Mouse (Mus musculus) stomach, embryonic 15.5 days (tissue): ENCODE measurements around the gene Gm45062. TPM values are rescaled to one million over a fixed set of nuclear protein-coding genes. Genes with fewer than 3 reads are reported as not detected.

Experiments
- ATAC-seq: fragments of 200-750 bp; cut with Nextera tagmentation; 2 replicates; pipeline ENCODE4 v1.8.0; 2017; ENCODE audit warnings: low read depth, moderate number of reproducible peaks, moderate TSS enrichment; ENCODE audit not compliant: insufficient read depth, low FRiP score
- H3K27ac ChIP-seq: fragments of 300-500 bp; sonication (generic); 2 replicates; pipeline ENCODE4 v1.5.1; 2015; ENCODE audit warnings: mild to moderate bottlenecking, inconsistent platforms
- H3K27me3 ChIP-seq: fragments of 300-500 bp; sonication (generic); replicated peaks from 2 replicates; pipeline ENCODE4 v1.6.1; 2015; ENCODE audit warnings: inconsistent platforms
- H3K36me3 ChIP-seq: fragments of 300-500 bp; sonication (generic); 2 replicates; pipeline ENCODE4 v1.6.1; 2015; ENCODE audit warnings: inconsistent platforms
- H3K4me1 ChIP-seq: fragments of 300-500 bp; sonication (generic); 2 replicates; pipeline ENCODE4 v1.6.1; 2015; ENCODE audit warnings: inconsistent platforms
- H3K4me2 ChIP-seq: fragments of 300-500 bp; sonication (generic); 2 replicates; pipeline ENCODE4 v1.6.1; 2015; ENCODE audit warnings: mild to moderate bottlenecking, inconsistent platforms
- H3K4me3 ChIP-seq: fragments of 300-500 bp; sonication (generic); replicated peaks from 2 replicates; pipeline ENCODE4 v1.5.1; 2015; ENCODE audit warnings: inconsistent platforms
- H3K9ac ChIP-seq: fragments of 300-500 bp; sonication (generic); 2 replicates; pipeline ENCODE4 v1.6.1; 2015; ENCODE audit warnings: inconsistent platforms
- H3K9me3 ChIP-seq: fragments of 300-500 bp; sonication (generic); 2 replicates; pipeline ENCODE4 v1.6.1; 2016; ENCODE audit warnings: inconsistent platforms
- WGBS: fragments of 180-500 bp; shearing (Covaris S2); methylation state at CpG from one replicate; pipeline ENCODE4 v1.1.7; 2015; 5-methylcytosine and 5-hydroxymethylcytosine counted together
- polyA plus RNA-seq: library from polyadenylated mRNA; unstranded; fragments of >200 nt; fragmentation: Nextera tagmentation; extraction: Ambion mirVana; gene quantifications from 2 replicates; pipeline ENCODE4 v1.2.1, GENCODE M21; 2015

Gene Gm45062
- polyA plus RNA-seq, 1 experiment from 2014 or later, result 9.7 TPM

DNA sequence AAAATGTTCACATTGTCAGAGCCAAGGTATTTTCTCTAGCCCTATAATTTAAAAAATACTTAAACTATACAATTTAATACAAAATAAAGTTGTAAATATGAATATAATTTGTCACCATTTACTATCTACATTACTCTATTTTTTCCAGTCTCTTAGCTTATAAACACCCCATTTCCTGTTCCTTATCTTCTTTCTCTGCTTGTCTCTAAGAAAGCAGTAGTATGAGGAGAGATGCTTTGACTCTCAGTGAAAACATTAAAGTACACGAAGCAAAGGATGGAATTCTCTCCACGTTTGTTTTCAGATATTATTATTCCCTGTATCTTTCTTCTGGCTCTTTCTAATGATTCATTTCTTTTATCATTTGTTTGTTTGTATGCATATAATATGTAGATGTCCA lies 99.0 kb downstream of the Gm45062 start:
- H3K4me1 ChIP-seq, result no peaks in the 10 kb centered on the region

DNA sequence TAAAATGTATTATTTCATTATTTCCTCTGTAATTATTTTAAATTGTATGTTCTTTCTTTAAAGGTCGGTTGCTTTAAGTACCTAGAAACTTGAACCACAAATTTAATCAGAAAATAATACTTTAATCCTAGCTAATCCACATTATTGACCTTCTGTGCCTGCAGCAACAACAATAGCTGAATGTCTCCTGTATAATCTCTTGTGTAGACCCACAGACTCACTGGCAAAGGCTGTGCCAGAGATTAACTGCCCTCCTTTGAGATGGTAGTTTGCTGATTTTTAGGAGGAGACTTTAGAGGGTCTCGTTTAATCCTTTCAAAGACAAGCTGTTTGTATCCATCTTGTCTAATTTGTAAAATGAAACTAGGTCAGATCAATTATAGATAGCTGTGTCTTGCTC lies 99.5 kb downstream of the Gm45062 start:
- H3K9ac ChIP-seq, result no peak overlapping the region
- no peak overlapping the region for H3K4me2 ChIP-seq
- H3K9me3 ChIP-seq, result no peaks in the 10 kb centered on the region
- no peak overlapping the region for H3K27ac ChIP-seq
- no peaks in the 10 kb centered on the region for H3K36me3 ChIP-seq
- no peak overlapping the region for H3K4me3 ChIP-seq
- no peaks in the 10 kb centered on the region for H3K4me1 ChIP-seq
- no peak for ATAC-seq
- H3K27me3 ChIP-seq, result no peaks in the 10 kb centered on the region
- 75% methylated on average over 2 of the region's 2 CpGs for WGBS

More for the DNA sequence above, 99.0 kb downstream of the Gm45062 start:
- Histone ChIP-seq H3K9ac (no peak overlapping the region), H3K36me3 (no peaks in the 10 kb centered on the region), H3K4me2 (no peak overlapping the region), H3K4me3 (no peak overlapping the region), H3K27ac (no peak overlapping the region), H3K9me3 (no peaks in the 10 kb centered on the region), H3K27me3 (no peaks in the 10 kb centered on the region)
- no peak for ATAC-seq
- whole genome bisulfite sequencing, result 63% methylated on average over 2 of the region's 2 CpGs

DNA sequence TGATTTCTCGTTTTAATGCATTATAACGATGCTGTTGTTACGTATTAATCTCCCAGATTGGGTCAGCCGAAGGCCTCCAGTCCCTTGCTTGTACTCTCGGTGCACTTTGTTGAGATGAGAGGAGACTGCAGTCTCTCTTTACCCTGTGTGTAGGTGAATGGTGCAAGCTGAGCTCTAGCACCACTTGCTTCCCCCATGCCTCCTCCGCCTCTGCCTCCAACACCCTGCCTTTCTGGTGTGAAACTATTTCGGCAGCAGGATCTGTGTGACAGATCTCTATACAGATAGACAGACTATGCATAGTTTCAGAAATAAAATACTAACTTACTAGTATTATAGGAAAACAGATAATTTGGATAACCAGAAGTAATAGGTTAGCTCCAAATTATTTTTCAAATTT lies 101.6 kb downstream of the Gm45062 start:
- H3K27ac ChIP-seq, result no peak overlapping the region
- H3K4me3 ChIP-seq, result no peak overlapping the region
- no peak for ATAC-seq
- no peak overlapping the region for H3K9ac ChIP-seq
- H3K27me3 ChIP-seq, result no peaks in the 10 kb centered on the region
- no peaks in the 10 kb centered on the region for H3K9me3 ChIP-seq
- WGBS, result 88% methylated on average over 7 of the region's 7 CpGs
- H3K36me3 ChIP-seq, result no peaks in the 10 kb centered on the region
- no peak overlapping the region for H3K4me2 ChIP-seq
- no peaks in the 10 kb centered on the region for H3K4me1 ChIP-seq

DNA sequence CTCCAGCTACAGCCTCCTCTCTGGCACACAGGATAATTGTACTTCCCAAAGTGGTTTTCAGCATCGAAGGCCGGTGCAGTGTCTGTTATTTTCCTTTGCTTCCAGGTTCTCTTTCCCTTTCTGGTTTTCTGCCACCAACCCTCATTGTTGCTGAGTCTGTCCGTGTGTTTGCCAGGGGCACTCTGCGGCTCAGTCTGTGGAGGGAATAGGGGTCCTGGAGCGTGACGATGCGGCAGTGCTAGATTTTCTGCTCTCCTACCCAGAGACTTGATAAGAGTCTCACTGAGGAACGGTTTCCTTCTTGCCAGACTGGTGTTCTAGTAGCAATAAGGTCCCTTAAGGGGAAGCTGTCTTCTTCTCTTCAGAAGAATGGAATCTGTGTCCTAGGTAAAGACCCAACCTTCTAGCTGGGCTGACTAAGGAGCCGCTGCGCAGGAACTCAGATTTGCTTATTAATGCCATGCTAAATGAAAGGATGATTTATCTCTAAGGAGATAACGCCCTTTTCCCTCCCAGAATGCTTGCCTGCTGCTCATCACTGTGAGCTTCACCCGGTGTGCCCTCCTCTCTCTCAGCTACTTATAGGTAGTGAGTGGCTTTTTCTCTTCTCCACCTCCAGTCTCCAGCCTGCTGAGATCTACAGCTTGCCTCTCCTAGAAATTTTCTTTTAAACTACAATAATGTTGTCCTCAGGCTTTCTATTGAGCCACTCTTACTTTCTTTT lies 104.9 kb downstream of the Gm45062 start:
- Histone ChIP-seq H3K36me3 (no peaks in the 10 kb centered on the region), H3K27ac (no peak overlapping the region), H3K4me3 (no peak overlapping the region), H3K4me1 (no peaks in the 10 kb centered on the region), H3K9me3 (no peaks in the 10 kb centered on the region), H3K27me3 (no peaks in the 10 kb centered on the region), H3K9ac (no peak overlapping the region), H3K4me2 (no peak overlapping the region)
- 76% methylated on average over 12 of the region's 12 CpGs for whole genome bisulfite sequencing
- ATAC-seq, result no peak

DNA sequence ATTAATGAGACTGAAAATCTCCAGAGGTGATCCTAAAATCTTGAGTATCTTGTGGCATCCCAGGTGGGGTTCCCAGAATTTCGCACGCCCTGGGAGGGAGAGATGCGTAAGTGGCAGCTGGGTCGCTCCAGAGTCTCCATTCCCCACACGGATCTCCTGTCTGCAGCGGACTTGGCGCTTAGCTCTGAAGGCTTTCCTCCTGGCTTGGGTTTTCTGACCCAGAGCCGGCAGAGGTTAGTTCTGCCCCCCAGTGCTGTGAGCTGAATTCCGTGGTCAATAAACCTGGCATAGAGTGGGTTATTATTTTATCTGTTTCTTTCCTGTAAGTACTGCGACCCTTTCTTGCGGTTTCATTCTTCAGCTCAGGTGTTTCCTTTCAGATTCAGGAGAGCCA lies 105.5 kb downstream of the Gm45062 start:
- Histone ChIP-seq H3K27ac (no peak overlapping the region), H3K9me3 (no peaks in the 10 kb centered on the region), H3K4me3 (no peak overlapping the region), H3K36me3 (no peaks in the 10 kb centered on the region), H3K27me3 (no peaks in the 10 kb centered on the region), H3K4me1 (no peaks in the 10 kb centered on the region), H3K4me2 (no peak overlapping the region), H3K9ac (no peak overlapping the region)
- WGBS, result 88% methylated on average over 11 of the region's 11 CpGs
- ATAC-seq, result no peak

DNA sequence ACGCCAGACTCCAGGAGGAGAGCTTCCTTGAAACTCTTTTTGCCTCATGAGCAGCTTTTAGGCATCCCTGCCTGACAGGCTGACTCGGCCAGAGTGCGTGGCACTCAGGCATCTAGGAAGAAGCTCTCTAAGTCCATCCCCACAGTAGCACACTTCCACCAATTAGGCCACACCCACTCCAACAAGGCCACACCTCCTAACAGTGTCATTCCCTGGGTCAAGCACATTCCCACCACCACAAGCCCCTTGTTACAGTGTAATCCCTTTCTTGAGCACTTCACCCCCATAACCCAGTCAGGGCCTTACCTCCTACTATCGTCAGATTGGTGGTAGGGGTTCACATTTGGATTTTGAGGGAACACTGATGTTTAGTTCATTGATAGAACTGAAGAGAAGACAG lies 108.4 kb downstream of the Gm45062 start:
- Histone ChIP-seq H3K4me1 (no peaks in the 10 kb centered on the region), H3K36me3 (no peaks in the 10 kb centered on the region), H3K4me2 (no peak overlapping the region), H3K9me3 (no peaks in the 10 kb centered on the region), H3K9ac (no peak overlapping the region), H3K4me3 (no peak overlapping the region), H3K27me3 (no peaks in the 10 kb centered on the region), H3K27ac (no peak overlapping the region)
- no peak for ATAC-seq
- 91% methylated on average over 4 of the region's 4 CpGs for WGBS

DNA sequence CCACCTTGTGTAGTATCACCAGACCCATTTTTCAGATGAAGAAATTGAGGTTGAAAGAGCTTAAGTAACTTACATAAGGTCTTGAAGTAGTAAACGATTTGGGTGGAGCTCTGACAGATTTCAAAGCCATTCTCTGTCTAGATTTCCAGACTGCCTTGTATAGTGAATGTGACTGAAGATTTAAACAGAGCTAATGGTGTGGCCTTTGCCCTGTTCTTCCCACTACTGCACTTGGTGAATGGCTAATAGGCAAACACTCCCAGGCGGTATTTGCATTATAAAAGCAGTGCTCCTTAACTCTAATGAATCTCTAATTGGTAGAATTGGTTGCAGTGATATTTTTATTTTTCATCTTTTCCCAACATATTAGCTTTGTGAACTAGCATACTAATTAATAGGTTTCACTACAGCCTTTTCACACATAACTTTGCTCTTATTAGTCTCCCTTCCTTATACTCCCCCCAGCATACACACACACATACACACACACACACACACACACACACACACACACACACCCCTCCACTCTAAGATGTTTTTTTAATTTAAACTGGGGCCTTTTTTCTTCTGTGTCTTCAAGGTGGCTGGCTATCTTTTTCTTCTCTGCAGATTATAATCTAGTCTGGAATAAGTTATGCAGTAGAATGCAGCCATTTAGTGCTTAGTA lies 109.1 kb downstream of the Gm45062 start:
- Histone ChIP-seq H3K27ac (no peak overlapping the region), H3K9ac (no peak overlapping the region), H3K4me1 (no peaks in the 10 kb centered on the region), H3K36me3 (no peaks in the 10 kb centered on the region), H3K27me3 (no peaks in the 10 kb centered on the region), H3K4me3 (no peak overlapping the region), H3K9me3 (no peaks in the 10 kb centered on the region), H3K4me2 (no peak overlapping the region)
- 58% methylated on average over 2 of the region's 2 CpGs for WGBS
- ATAC-seq, result no peak

DNA sequence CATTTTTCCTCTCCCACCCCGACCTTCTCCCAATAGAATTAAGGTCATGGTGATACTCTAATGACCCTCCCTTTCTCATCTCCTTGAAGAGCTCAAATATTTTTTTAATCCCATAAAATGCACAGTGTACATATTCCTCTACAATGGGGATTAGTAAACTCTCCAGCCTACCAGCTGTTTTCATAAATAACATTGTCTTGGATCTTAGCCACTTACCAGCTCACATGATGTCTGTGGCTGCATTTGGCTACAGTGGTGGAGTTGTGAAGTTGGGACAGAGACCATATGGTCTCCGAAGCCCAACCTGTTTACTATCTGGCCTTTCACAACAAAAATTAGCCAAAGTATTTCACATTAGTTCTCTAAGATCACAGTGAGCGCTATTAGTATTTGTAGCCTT lies 111.4 kb downstream of the Gm45062 start:
- no peak overlapping the region for H3K27ac ChIP-seq
- no peaks in the 10 kb centered on the region for H3K4me1 ChIP-seq
- no peaks in the 10 kb centered on the region for H3K9me3 ChIP-seq
- no peaks in the 10 kb centered on the region for H3K27me3 ChIP-seq
- H3K4me3 ChIP-seq, result no peak overlapping the region
- H3K4me2 ChIP-seq, result no peak overlapping the region
- ATAC-seq, result peak; percentile 53; the same call in 1 of the 2 replicates
- 62% methylated on average over 3 of the region's 3 CpGs for WGBS
- no peaks in the 10 kb centered on the region for H3K36me3 ChIP-seq
- H3K9ac ChIP-seq, result no peak overlapping the region

DNA sequence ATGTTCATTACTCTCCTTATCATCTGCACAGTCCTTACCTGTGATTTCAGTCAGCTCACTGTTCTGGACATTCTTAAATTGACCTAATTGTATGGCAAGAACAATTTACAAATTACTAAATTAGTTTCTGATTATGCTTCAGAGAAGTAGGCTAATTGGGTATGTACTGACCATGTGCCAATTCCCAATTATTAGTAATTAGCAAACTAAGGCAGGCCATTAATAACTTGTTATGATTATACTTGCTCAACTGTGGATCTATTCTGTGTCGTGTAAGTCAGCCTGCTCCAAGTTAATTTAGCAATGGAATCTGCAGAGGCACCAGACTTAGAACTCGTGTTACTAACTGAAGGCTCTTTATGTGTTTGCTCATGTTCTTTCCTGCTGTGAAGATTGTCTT lies 113.8 kb downstream of the Gm45062 start:
- Histone ChIP-seq H3K4me3 (no peak overlapping the region), H3K27ac (no peak overlapping the region), H3K4me2 (no peak overlapping the region), H3K9ac (no peak overlapping the region), H3K9me3 (no peaks in the 10 kb centered on the region), H3K27me3 (no peaks in the 10 kb centered on the region), H3K4me1 (no peaks in the 10 kb centered on the region), H3K36me3 (no peaks in the 10 kb centered on the region)
- no peak for ATAC-seq
- 70% methylated on average over 2 of the region's 2 CpGs for WGBS

DNA sequence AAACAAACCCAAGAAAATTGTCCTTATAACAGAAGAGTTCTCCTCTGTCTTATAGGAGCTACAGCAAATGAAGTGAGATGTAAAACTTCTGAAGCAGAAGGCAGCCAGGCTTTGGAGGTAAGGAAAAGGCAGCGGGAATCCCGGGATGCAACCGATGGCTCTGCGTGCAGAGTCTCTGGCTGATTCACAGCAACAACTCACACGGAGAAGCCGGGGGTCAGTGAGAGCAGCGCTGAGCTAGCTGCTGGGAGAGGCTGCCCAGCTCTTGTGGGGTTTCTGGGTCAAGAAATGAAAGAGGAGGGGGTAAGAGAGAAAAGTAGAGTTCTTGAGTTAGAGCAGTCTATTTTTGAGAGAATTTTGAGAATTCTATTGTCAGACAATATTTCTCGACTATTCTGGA lies 114.6 kb downstream of the Gm45062 start:
- Histone ChIP-seq H3K4me2 (no peak overlapping the region), H3K4me1 (no peaks in the 10 kb centered on the region), H3K36me3 (no peaks in the 10 kb centered on the region), H3K27me3 (no peaks in the 10 kb centered on the region), H3K4me3 (no peak overlapping the region), H3K9me3 (no peaks in the 10 kb centered on the region), H3K27ac (no peak overlapping the region), H3K9ac (no peak overlapping the region)
- WGBS, result 62% methylated on average over 8 of the region's 8 CpGs
- ATAC-seq, result no peak

DNA sequence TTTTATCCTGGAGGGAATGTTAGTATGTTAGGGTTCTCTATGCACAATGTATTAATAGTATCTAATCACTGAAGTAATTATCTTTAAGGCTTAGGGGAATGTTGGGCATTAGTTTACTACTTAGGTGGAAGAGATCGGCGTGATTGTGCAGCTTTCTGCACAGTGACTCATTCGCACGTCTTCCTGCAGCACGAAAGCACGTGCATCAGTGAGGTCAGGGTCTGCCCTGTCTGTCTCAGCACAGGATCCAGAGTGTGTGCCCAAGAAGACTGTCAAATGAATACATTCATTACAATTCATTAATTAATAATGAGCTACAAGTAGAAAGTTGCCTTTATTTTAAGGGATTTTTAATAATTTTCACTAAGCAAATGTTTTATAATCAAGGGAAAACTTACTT lies 115.0 kb downstream of the Gm45062 start:
- no peak overlapping the region for H3K27ac ChIP-seq
- 75% methylated on average over 6 of the region's 6 CpGs for WGBS
- H3K4me2 ChIP-seq, result no peak overlapping the region
- H3K4me3 ChIP-seq, result no peak overlapping the region
- no peaks in the 10 kb centered on the region for H3K27me3 ChIP-seq
- H3K9ac ChIP-seq, result no peak overlapping the region
- no peaks in the 10 kb centered on the region for H3K36me3 ChIP-seq
- ATAC-seq, result no peak
- no peaks in the 10 kb centered on the region for H3K4me1 ChIP-seq
- no peaks in the 10 kb centered on the region for H3K9me3 ChIP-seq

DNA sequence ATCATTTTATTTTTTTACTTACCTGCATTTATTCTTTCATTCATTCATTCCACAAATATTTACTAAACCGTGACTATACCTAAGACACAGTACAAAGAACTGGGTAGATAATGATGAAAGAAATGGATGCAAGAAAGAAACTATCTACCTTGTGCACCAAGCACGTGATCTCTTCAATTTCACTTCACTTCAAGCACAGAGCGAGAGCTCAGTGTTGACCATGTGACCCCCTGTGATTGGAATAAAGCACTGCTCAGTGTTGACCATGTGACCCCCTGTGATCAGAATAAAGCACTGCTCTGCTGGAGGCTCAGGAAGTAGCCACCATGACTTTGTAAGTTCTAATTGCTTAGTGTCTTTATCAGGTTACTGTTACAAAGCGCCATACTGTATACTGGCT lies 115.5 kb downstream of the Gm45062 start:
- no peak overlapping the region for H3K27ac ChIP-seq
- H3K36me3 ChIP-seq, result no peaks in the 10 kb centered on the region
- whole genome bisulfite sequencing, result 94% methylated on average over 4 of the region's 4 CpGs
- no peak overlapping the region for H3K4me2 ChIP-seq
- no peaks in the 10 kb centered on the region for H3K9me3 ChIP-seq
- H3K4me3 ChIP-seq, result no peak overlapping the region
- H3K4me1 ChIP-seq, result no peaks in the 10 kb centered on the region
- no peak for ATAC-seq
- H3K27me3 ChIP-seq, result no peaks in the 10 kb centered on the region
- H3K9ac ChIP-seq, result no peak overlapping the region
